In genomic region chr19:28635991-28636553, GRCm38 (mm10) we compare ENCODE assay signal across 13 mouse cellular contexts. TPM values are rescaled to one million over a fixed set of nuclear protein-coding genes. Genes with fewer than 3 reads are reported as not detected.
A peak's percentile ranks its signal among the peaks of the same experiment; 100 is the strongest.
DNase-seq lines count a peak whose midpoint lies in the region; ATAC-seq and TF ChIP-seq lines count a peak whose summit lies in the region.
"Had no signal": no experiment of that assay in that cellular context is flagged by ENCODE, and none has a peak within 500 bp of the region (broad histone marks: within the 10 kb centered on the region; RNA-seq: fewer than 3 reads in every experiment).

No protein-coding gene starts in this region.

- 0 out of 2 replicates have a peak, but pooled peaks have one; percentile 36 for ATAC-seq in intestine, postnatal 0 days
- no peak; the same call in 1 of the 2 replicates for ATAC-seq in intestine, embryonic 16.5 days
- ATAC-seq in forebrain, embryonic 14.5 days = peak; percentile 69
- peak; percentile 60; the same call in 1 of the 2 replicates for ATAC-seq in kidney, embryonic 14.5 days (ENCODE audit: low FRiP score, low TSS enrichment)
- peak; percentile 51; the same call in 1 of the 2 replicates for ATAC-seq in midbrain, embryonic 16.5 days

- H3K36me3 ChIP-seq in intestine, postnatal 0 days (ENCODE audit: control insufficient read depth, insufficient read depth) = no peaks in the 10 kb centered on the region
- no peaks in the 10 kb centered on the region for H3K36me3 ChIP-seq in intestine, embryonic 16.5 days (ENCODE audit: control insufficient read depth, insufficient read depth, low read length)
- H3K36me3 ChIP-seq in forebrain, embryonic 14.5 days (ENCODE audit: control insufficient read depth, insufficient read depth, low read length) = no peaks in the 10 kb centered on the region
- H3K36me3 ChIP-seq in kidney, embryonic 14.5 days (ENCODE audit: control insufficient read depth, insufficient read depth, low read length) = no peaks in the 10 kb centered on the region
- no peaks in the 10 kb centered on the region for H3K36me3 ChIP-seq in midbrain, embryonic 16.5 days (ENCODE audit: control insufficient read depth, insufficient read depth, low read length)
- H3K36me3 ChIP-seq in thymus, adult 2 months (ENCODE audit: control insufficient read depth, insufficient read depth, low read length) = no peaks in the 10 kb centered on the region
- H3K36me3 ChIP-seq: liver, embryonic 15.5 days; midbrain, embryonic 12.5 days had no signal

- no peak overlapping the region for H3K27ac ChIP-seq in intestine, postnatal 0 days (ENCODE audit: low read depth, low read length)
- no peak overlapping the region for H3K27ac ChIP-seq in intestine, embryonic 16.5 days (ENCODE audit: low read length)
- no peak overlapping the region for H3K27ac ChIP-seq in forebrain, embryonic 14.5 days (ENCODE audit: low read depth, low read length)
- no peak overlapping the region for H3K27ac ChIP-seq in kidney, embryonic 14.5 days (ENCODE audit: low read depth, low read length)
- no peak overlapping the region for H3K27ac ChIP-seq in midbrain, embryonic 16.5 days (ENCODE audit: low read length)
- no peak overlapping the region for H3K27ac ChIP-seq in left cerebral cortex, adult 2 months
- no peak overlapping the region for H3K27ac ChIP-seq in thymus, adult 2 months (ENCODE audit: control insufficient read depth, insufficient read depth, low read length)
- H3K27ac ChIP-seq: liver, embryonic 15.5 days had no signal

- no peak overlapping the region for H3K9ac ChIP-seq in intestine, postnatal 0 days (ENCODE audit: low read depth, low read length)
- H3K9ac ChIP-seq in intestine, embryonic 16.5 days (ENCODE audit: low read depth, low read length) = no peak overlapping the region
- no peak overlapping the region for H3K9ac ChIP-seq in forebrain, embryonic 14.5 days (ENCODE audit: low read length)
- no peak overlapping the region for H3K9ac ChIP-seq in kidney, embryonic 14.5 days (ENCODE audit: low read depth, low read length)
- no peak overlapping the region for H3K9ac ChIP-seq in midbrain, embryonic 16.5 days (ENCODE audit: low read depth, low read length)
- H3K9ac ChIP-seq: liver, embryonic 15.5 days; midbrain, embryonic 12.5 days had no signal

- H3K27me3 ChIP-seq in intestine, postnatal 0 days (replicated peaks; ENCODE audit: control insufficient read depth, insufficient read depth, low read length) = no peaks in the 10 kb centered on the region
- H3K27me3 ChIP-seq in intestine, embryonic 16.5 days (replicated peaks; ENCODE audit: control insufficient read depth, insufficient read depth, low read length) = no peaks in the 10 kb centered on the region
- H3K27me3 ChIP-seq in forebrain, embryonic 14.5 days (replicated peaks; ENCODE audit: control insufficient read depth, insufficient read depth, low read length) = no peaks in the 10 kb centered on the region
- H3K27me3 ChIP-seq in kidney, embryonic 14.5 days (ENCODE audit: control insufficient read depth, insufficient read depth, low read length) = no peaks in the 10 kb centered on the region
- no peaks in the 10 kb centered on the region for H3K27me3 ChIP-seq in midbrain, embryonic 16.5 days (ENCODE audit: control insufficient read depth, insufficient read depth, low read depth, low read length)
- H3K27me3 ChIP-seq in thymus, adult 2 months (ENCODE audit: control insufficient read depth, insufficient read depth, low read length) = no peaks in the 10 kb centered on the region
- H3K27me3 ChIP-seq: liver, embryonic 15.5 days; midbrain, embryonic 12.5 days had no signal

- no peak for TF ChIP-seq POLR2A in thymus, adult 2 months (IDR thresholded peaks at IDR 0.05; ENCODE audit: control insufficient read depth, extremely low read depth, insufficient read depth, low read length, poor library complexity)

- H3K4me1 ChIP-seq in intestine, postnatal 0 days (replicated peaks; ENCODE audit: control insufficient read depth, insufficient read depth, low read length) = no peaks in the 10 kb centered on the region
- no peaks in the 10 kb centered on the region for H3K4me1 ChIP-seq in intestine, embryonic 16.5 days (ENCODE audit: control insufficient read depth, insufficient read depth, low read length)
- peaks cover 11% of the 10 kb centered on the region for H3K4me1 ChIP-seq in forebrain, embryonic 14.5 days (ENCODE audit: control insufficient read depth, insufficient read depth, low read length)
- H3K4me1 ChIP-seq in kidney, embryonic 14.5 days (ENCODE audit: control insufficient read depth, insufficient read depth, low read length) = 0 out of 2 replicates have a peak, but pooled peaks cover 3% of the 10 kb centered on the region
- peaks cover 6% of the 10 kb centered on the region for H3K4me1 ChIP-seq in midbrain, embryonic 16.5 days (ENCODE audit: control insufficient read depth, insufficient read depth, low read length)
- H3K4me1 ChIP-seq in thymus, adult 2 months (replicated peaks; ENCODE audit: control insufficient read depth, insufficient read depth, low read length) = no peaks in the 10 kb centered on the region
- H3K4me1 ChIP-seq: liver, embryonic 15.5 days had no signal

- no peak overlapping the region for H3K4me3 ChIP-seq in intestine, postnatal 0 days (ENCODE audit: low read depth, low read length)
- H3K4me3 ChIP-seq in intestine, embryonic 16.5 days (ENCODE audit: low read length) = no peak overlapping the region
- H3K4me3 ChIP-seq in forebrain, embryonic 14.5 days (ENCODE audit: low read depth, low read length) = no peak overlapping the region
- no peak overlapping the region for H3K4me3 ChIP-seq in kidney, embryonic 14.5 days (ENCODE audit: low read length)
- H3K4me3 ChIP-seq in midbrain, embryonic 16.5 days (ENCODE audit: low read depth, low read length) = no peak overlapping the region
- H3K4me3 ChIP-seq in left cerebral cortex, adult 2 months = no peak overlapping the region
- H3K4me3 ChIP-seq in thymus, adult 2 months (ENCODE audit: control insufficient read depth, insufficient read depth, low read length) = no peak overlapping the region
- H3K4me3 ChIP-seq: liver, embryonic 15.5 days; midbrain, embryonic 12.5 days had no signal

- no peak for TF ChIP-seq CTCF in intestine, postnatal 0 days (IDR thresholded peaks at IDR 0.05; ENCODE audit: low read depth)
- no peak for TF ChIP-seq CTCF in left cerebral cortex, adult 2 months (IDR thresholded peaks at IDR 0.05)
- no peak for TF ChIP-seq CTCF in thymus, adult 2 months (IDR thresholded peaks at IDR 0.05; ENCODE audit: borderline replicate concordance, control insufficient read depth, extremely low read depth, insufficient read depth, low read length, poor library complexity)

- no peak overlapping the region for H3K4me2 ChIP-seq in intestine, postnatal 0 days (replicated peaks; ENCODE audit: low read depth)
- no peak overlapping the region for H3K4me2 ChIP-seq in intestine, embryonic 16.5 days (ENCODE audit: low read depth, low read length)
- H3K4me2 ChIP-seq in forebrain, embryonic 14.5 days (ENCODE audit: low read length) = no peak overlapping the region
- H3K4me2 ChIP-seq in kidney, embryonic 14.5 days (replicated peaks; ENCODE audit: low read depth, low read length) = no peak overlapping the region
- H3K4me2 ChIP-seq in midbrain, embryonic 16.5 days (ENCODE audit: low read length) = no peak overlapping the region
- H3K4me2 ChIP-seq: liver, embryonic 15.5 days; midbrain, embryonic 12.5 days had no signal

- intact Hi-C loops in left cerebral cortex, adult 2 months (cut with DNase I) = no loop called here

- H3K9me3 ChIP-seq in intestine, postnatal 0 days (ENCODE audit: control insufficient read depth) = no peaks in the 10 kb centered on the region
- no peaks in the 10 kb centered on the region for H3K9me3 ChIP-seq in intestine, embryonic 16.5 days (ENCODE audit: control insufficient read depth, low read length)
- no peaks in the 10 kb centered on the region for H3K9me3 ChIP-seq in forebrain, embryonic 14.5 days (replicated peaks; ENCODE audit: control insufficient read depth, low read length)
- H3K9me3 ChIP-seq in kidney, embryonic 14.5 days (ENCODE audit: control insufficient read depth, low read length) = no peaks in the 10 kb centered on the region
- H3K9me3 ChIP-seq in midbrain, embryonic 16.5 days (replicated peaks; ENCODE audit: control insufficient read depth, low read length, poor library complexity, severe bottlenecking) = no peaks in the 10 kb centered on the region
- H3K9me3 ChIP-seq: liver, embryonic 15.5 days; midbrain, embryonic 12.5 days had no signal

- 35% methylated on average over 7 of the region's 8 CpGs for WGBS in intestine, postnatal 0 days
- 43% methylated on average over 7 of the region's 8 CpGs for WGBS in intestine, embryonic 16.5 days
- 4% methylated on average over 7 of the region's 8 CpGs for WGBS in forebrain, embryonic 14.5 days
- WGBS in kidney, embryonic 14.5 days = 37% methylated on average over 8 of the region's 8 CpGs
- 16% methylated on average over 7 of the region's 8 CpGs for WGBS in midbrain, embryonic 16.5 days
- 58% methylated on average over 8 of the region's 8 CpGs for WGBS in thymus, adult 2 months

- peak; percentile 61 for DNase-seq in forebrain, embryonic 14.5 days (ENCODE audit: low spot score)
- DNase-seq in urinary bladder, postnatal 25 days (ENCODE audit: low spot score) = no peak
- DNase-seq in left cerebral cortex, adult 2 months (ENCODE audit: extremely low spot score in 1 of 2, low spot score in 2 of 2) = no peak
- DNase-seq in thymus, adult 2 months = no peak
- DNase-seq: cerebellum, adult 9-10 months; gastrocnemius, postnatal 10 days; layer of hippocampus, postnatal 36 days had no signal

RNA-seq across cellular contexts. Expression of gene Glis3, which starts 43.8 kb away (rescaled TPM):
- 0.59 and 0.86 TPM in 2 replicates for polyA plus RNA-seq in intestine, postnatal 0 days (2015; fragmentation: Nextera tagmentation; extraction: Ambion mirVana)
- 0.73 and 0.97 TPM in 2 replicates for polyA plus RNA-seq in intestine, embryonic 16.5 days (2015; fragmentation: Nextera tagmentation; extraction: Ambion mirVana)
- polyA plus RNA-seq in forebrain, embryonic 14.5 days (2014; fragmentation: Nextera tagmentation; extraction: Ambion mirVana) = 0.46 and 1.1 TPM in 2 replicates
- polyA plus RNA-seq in kidney, embryonic 14.5 days (2014; fragmentation: Nextera tagmentation; extraction: Ambion mirVana) = 7.1 and 7.9 TPM in 2 replicates
- 2.5 and 2.7 TPM in 2 replicates for polyA plus RNA-seq in midbrain, embryonic 16.5 days (2015; fragmentation: Nextera tagmentation; extraction: Ambion mirVana)
- 1 to 10 TPM; 6.5 to 6.7 TPM for total RNA-seq in left cerebral cortex, adult 2 months (2021)
- 1.8 and 2.3 TPM in 2 replicates for polyA plus RNA-seq in thymus, adult 2 months (2012; rRNA removed)
